Mouse (Mus musculus): ENCODE measurements at regions not wholly inside any gene's neighbourhood (a gene's known extent, or its start where the extent isn't known, plus 50 kb on each side); places are given as distances from the start of the nearest gene placed in this dataset.

GRCm38 (mm10) chr3:103494043-103494442 is 81.0 kb upstream of the Syt6 start:
- Histone ChIP-seq H3K9ac (ENCODE audit: low read length) (no peak overlapping the region), H3K4me1 (ENCODE audit: control insufficient read depth, insufficient read depth, low read length) (no peaks in the 10 kb centered on the region), H3K4me3 (ENCODE audit: low read length) (no peak overlapping the region), H3K36me3 (ENCODE audit: control insufficient read depth, insufficient read depth) (no peaks in the 10 kb centered on the region), H3K27me3 (ENCODE audit: control insufficient read depth, insufficient read depth, low read length) (no peaks in the 10 kb centered on the region), H3K9me3 (replicated peaks; ENCODE audit: control insufficient read depth, low read length) (no peaks in the 10 kb centered on the region), H3K27ac (ENCODE audit: low read length) (no peak overlapping the region), H3K4me2 (ENCODE audit: low read depth, low read length) (no peak overlapping the region)
- 74% methylated on average over 3 of the region's 3 CpGs for WGBS
- no peak for ATAC-seq (replicated peaks; ENCODE audit: extremely low read depth, insufficient read depth, low FRiP score)

GRCm38 (mm10) chr3:103496083-103496482 is 78.9 kb upstream of the Syt6 start:
- Histone ChIP-seq H3K4me1 (ENCODE audit: control insufficient read depth, insufficient read depth, low read length) (no peaks in the 10 kb centered on the region), H3K4me2 (ENCODE audit: low read depth, low read length) (no peak overlapping the region), H3K4me3 (ENCODE audit: low read length) (no peak overlapping the region), H3K9me3 (replicated peaks; ENCODE audit: control insufficient read depth, low read length) (no peaks in the 10 kb centered on the region), H3K27ac (ENCODE audit: low read length) (no peak overlapping the region), H3K36me3 (ENCODE audit: control insufficient read depth, insufficient read depth) (no peaks in the 10 kb centered on the region), H3K9ac (ENCODE audit: low read length) (no peak overlapping the region), H3K27me3 (ENCODE audit: control insufficient read depth, insufficient read depth, low read length) (no peaks in the 10 kb centered on the region)
- 77% methylated on average over 6 of the region's 6 CpGs for WGBS
- ATAC-seq (replicated peaks; ENCODE audit: extremely low read depth, insufficient read depth, low FRiP score), result no peak

- no peaks in the 10 kb centered on the region for H3K36me3 ChIP-seq (ENCODE audit: control insufficient read depth, insufficient read depth)
- H3K9ac ChIP-seq (ENCODE audit: low read length), result no peak overlapping the region
- no peak overlapping the region for H3K4me3 ChIP-seq (ENCODE audit: low read length)
- no peaks in the 10 kb centered on the region for H3K4me1 ChIP-seq (ENCODE audit: control insufficient read depth, insufficient read depth, low read length)
- no peaks in the 10 kb centered on the region for H3K9me3 ChIP-seq (replicated peaks; ENCODE audit: control insufficient read depth, low read length)
- no peak for ATAC-seq (replicated peaks; ENCODE audit: extremely low read depth, insufficient read depth, low FRiP score)
- no peak overlapping the region for H3K27ac ChIP-seq (ENCODE audit: low read length)
- no peak overlapping the region for H3K4me2 ChIP-seq (ENCODE audit: low read depth, low read length)
- H3K27me3 ChIP-seq (ENCODE audit: control insufficient read depth, insufficient read depth, low read length), result no peaks in the 10 kb centered on the region
- WGBS, result 86% methylated on average over 3 of the region's 3 CpGs
These were observed 78.3 kb upstream of the Syt6 start for GRCm38 (mm10) chr3:103496683-103497082.

GRCm38 (mm10) chr3:103497696-103498095 is 77.3 kb upstream of the Syt6 start:
- Histone ChIP-seq H3K4me3 (ENCODE audit: low read length) (no peak overlapping the region), H3K9ac (ENCODE audit: low read length) (no peak overlapping the region), H3K27me3 (ENCODE audit: control insufficient read depth, insufficient read depth, low read length) (no peaks in the 10 kb centered on the region), H3K27ac (ENCODE audit: low read length) (no peak overlapping the region), H3K9me3 (replicated peaks; ENCODE audit: control insufficient read depth, low read length) (no peaks in the 10 kb centered on the region), H3K4me1 (ENCODE audit: control insufficient read depth, insufficient read depth, low read length) (no peaks in the 10 kb centered on the region), H3K4me2 (ENCODE audit: low read depth, low read length) (no peak overlapping the region), H3K36me3 (ENCODE audit: control insufficient read depth, insufficient read depth) (no peaks in the 10 kb centered on the region)
- 84% methylated on average over 3 of the region's 3 CpGs for WGBS
- ATAC-seq (replicated peaks; ENCODE audit: extremely low read depth, insufficient read depth, low FRiP score), result no peak

- H3K36me3 ChIP-seq (ENCODE audit: control insufficient read depth, insufficient read depth), result no peaks in the 10 kb centered on the region
- H3K4me2 ChIP-seq (ENCODE audit: low read depth, low read length), result no peak overlapping the region
- no peaks in the 10 kb centered on the region for H3K27me3 ChIP-seq (ENCODE audit: control insufficient read depth, insufficient read depth, low read length)
- no peaks in the 10 kb centered on the region for H3K4me1 ChIP-seq (ENCODE audit: control insufficient read depth, insufficient read depth, low read length)
- no peak overlapping the region for H3K9ac ChIP-seq (ENCODE audit: low read length)
- ATAC-seq (replicated peaks; ENCODE audit: extremely low read depth, insufficient read depth, low FRiP score), result no peak
- WGBS, result 84% methylated on average over 4 of the region's 4 CpGs
- H3K4me3 ChIP-seq (ENCODE audit: low read length), result no peak overlapping the region
- H3K27ac ChIP-seq (ENCODE audit: low read length), result no peak overlapping the region
- no peaks in the 10 kb centered on the region for H3K9me3 ChIP-seq (replicated peaks; ENCODE audit: control insufficient read depth, low read length)
These were observed 76.6 kb upstream of the Syt6 start for GRCm38 (mm10) chr3:103498458-103498857.

- H3K36me3 ChIP-seq (ENCODE audit: control insufficient read depth, insufficient read depth), result no peaks in the 10 kb centered on the region
- H3K4me3 ChIP-seq (ENCODE audit: low read length), result no peak overlapping the region
- no peaks in the 10 kb centered on the region for H3K27me3 ChIP-seq (ENCODE audit: control insufficient read depth, insufficient read depth, low read length)
- WGBS, result 52% methylated on average over 1 of the region's 1 CpGs
- ATAC-seq (replicated peaks; ENCODE audit: extremely low read depth, insufficient read depth, low FRiP score), result no peak
- no peaks in the 10 kb centered on the region for H3K4me1 ChIP-seq (ENCODE audit: control insufficient read depth, insufficient read depth, low read length)
- H3K27ac ChIP-seq (ENCODE audit: low read length), result no peak overlapping the region
- H3K9me3 ChIP-seq (replicated peaks; ENCODE audit: control insufficient read depth, low read length), result no peaks in the 10 kb centered on the region
- H3K4me2 ChIP-seq (ENCODE audit: low read depth, low read length), result no peak overlapping the region
- H3K9ac ChIP-seq (ENCODE audit: low read length), result no peak overlapping the region
These were observed 75.2 kb upstream of the Syt6 start for GRCm38 (mm10) chr3:103499801-103500200.

- no peak overlapping the region for H3K9ac ChIP-seq (ENCODE audit: low read length)
- no peak for ATAC-seq (replicated peaks; ENCODE audit: extremely low read depth, insufficient read depth, low FRiP score)
- H3K4me2 ChIP-seq (ENCODE audit: low read depth, low read length), result no peak overlapping the region
- no peak overlapping the region for H3K4me3 ChIP-seq (ENCODE audit: low read length)
- no peaks in the 10 kb centered on the region for H3K27me3 ChIP-seq (ENCODE audit: control insufficient read depth, insufficient read depth, low read length)
- H3K27ac ChIP-seq (ENCODE audit: low read length), result no peak overlapping the region
- no peaks in the 10 kb centered on the region for H3K36me3 ChIP-seq (ENCODE audit: control insufficient read depth, insufficient read depth)
- H3K4me1 ChIP-seq (ENCODE audit: control insufficient read depth, insufficient read depth, low read length), result no peaks in the 10 kb centered on the region
- H3K9me3 ChIP-seq (replicated peaks; ENCODE audit: control insufficient read depth, low read length), result no peaks in the 10 kb centered on the region
- 59% methylated on average over 4 of the region's 4 CpGs for WGBS
These were observed 74.7 kb upstream of the Syt6 start for GRCm38 (mm10) chr3:103500366-103500765.

- no peak for ATAC-seq (replicated peaks; ENCODE audit: extremely low read depth, insufficient read depth, low FRiP score)
- Histone ChIP-seq H3K27ac (ENCODE audit: low read length) (no peak overlapping the region), H3K9ac (ENCODE audit: low read length) (no peak overlapping the region), H3K4me3 (ENCODE audit: low read length) (no peak overlapping the region), H3K36me3 (ENCODE audit: control insufficient read depth, insufficient read depth) (no peaks in the 10 kb centered on the region), H3K4me2 (ENCODE audit: low read depth, low read length) (no peak overlapping the region), H3K4me1 (ENCODE audit: control insufficient read depth, insufficient read depth, low read length) (no peaks in the 10 kb centered on the region), H3K9me3 (replicated peaks; ENCODE audit: control insufficient read depth, low read length) (no peaks in the 10 kb centered on the region), H3K27me3 (ENCODE audit: control insufficient read depth, insufficient read depth, low read length) (no peaks in the 10 kb centered on the region)
- WGBS, result 72% methylated on average over 3 of the region's 3 CpGs
These were observed 70.9 kb upstream of the Syt6 start for GRCm38 (mm10) chr3:103504160-103504559.

- no peak overlapping the region for H3K4me3 ChIP-seq (ENCODE audit: low read length)
- no peak for ATAC-seq (replicated peaks; ENCODE audit: extremely low read depth, insufficient read depth, low FRiP score)
- H3K36me3 ChIP-seq (ENCODE audit: control insufficient read depth, insufficient read depth), result no peaks in the 10 kb centered on the region
These were observed 61.6 kb upstream of the Syt6 start for GRCm38 (mm10) chr3:103513411-103513810.

GRCm38 (mm10) chr3:103514061-103514460 is 61.0 kb upstream of the Syt6 start:
- Histone ChIP-seq H3K9me3 (replicated peaks; ENCODE audit: control insufficient read depth, low read length) (no peaks in the 10 kb centered on the region), H3K4me1 (ENCODE audit: control insufficient read depth, insufficient read depth, low read length) (no peaks in the 10 kb centered on the region), H3K36me3 (ENCODE audit: control insufficient read depth, insufficient read depth) (no peaks in the 10 kb centered on the region), H3K4me2 (ENCODE audit: low read depth, low read length) (no peak overlapping the region), H3K27ac (ENCODE audit: low read length) (no peak overlapping the region), H3K9ac (ENCODE audit: low read length) (no peak overlapping the region), H3K27me3 (ENCODE audit: control insufficient read depth, insufficient read depth, low read length) (no peaks in the 10 kb centered on the region), H3K4me3 (ENCODE audit: low read length) (no peak overlapping the region)
- no peak for ATAC-seq (replicated peaks; ENCODE audit: extremely low read depth, insufficient read depth, low FRiP score)
- 46% methylated on average over 7 of the region's 7 CpGs for WGBS

More at GRCm38 (mm10) chr3:103513411-103513810, 61.6 kb upstream of the Syt6 start:
- H3K27me3 ChIP-seq (ENCODE audit: control insufficient read depth, insufficient read depth, low read length), result no peaks in the 10 kb centered on the region
- H3K27ac ChIP-seq (ENCODE audit: low read length), result no peak overlapping the region
- 50% methylated on average over 6 of the region's 6 CpGs for WGBS
- no peaks in the 10 kb centered on the region for H3K9me3 ChIP-seq (replicated peaks; ENCODE audit: control insufficient read depth, low read length)
- H3K4me1 ChIP-seq (ENCODE audit: control insufficient read depth, insufficient read depth, low read length), result no peaks in the 10 kb centered on the region
- no peak overlapping the region for H3K4me2 ChIP-seq (ENCODE audit: low read depth, low read length)
- H3K9ac ChIP-seq (ENCODE audit: low read length), result no peak overlapping the region

All from heart, embryonic 16.5 days (tissue).